Mouse (Mus musculus) embryonic facial prominence, embryonic 12.5 days (tissue): ENCODE data around the gene Col1a1. TPM values are rescaled to one million over a fixed set of nuclear protein-coding genes. Genes with fewer than 3 reads are reported as not detected.

ENCODE experiments used
- ATAC-seq: fragments of 200-750 bp; cut with Nextera tagmentation; 2 replicates; pipeline ENCODE4 v1.8.0; 2017; ENCODE audit not compliant: insufficient number of reproducible peaks, insufficient read depth, low FRiP score, low TSS enrichment
- H3K27ac ChIP-seq: fragments of 300-500 bp; sonication (generic); 2 replicates; pipeline ENCODE4 v1.5.1; 2016; ENCODE audit warnings: mild to moderate bottlenecking
- H3K27me3 ChIP-seq: fragments of 300-500 bp; sonication (generic); 2 replicates; pipeline ENCODE4 v1.6.1; 2016; ENCODE audit warnings: mild to moderate bottlenecking, moderate library complexity
- H3K36me3 ChIP-seq: fragments of 300-500 bp; sonication (generic); 2 replicates; pipeline ENCODE4 v1.6.1; 2016; ENCODE audit warnings: mild to moderate bottlenecking
- H3K4me1 ChIP-seq: fragments of 300-500 bp; sonication (generic); 2 replicates; pipeline ENCODE4 v1.6.1; 2016
- H3K4me2 ChIP-seq: fragments of 300-500 bp; sonication (generic); replicated peaks from 2 replicates; pipeline ENCODE4 v1.6.1; 2016; ENCODE audit warnings: mild to moderate bottlenecking, moderate library complexity
- H3K4me3 ChIP-seq: fragments of 300-500 bp; sonication (generic); 2 replicates; pipeline ENCODE4 v1.5.1; 2016; ENCODE audit warnings: mild to moderate bottlenecking
- H3K9ac ChIP-seq: fragments of 300-500 bp; sonication (generic); 2 replicates; pipeline ENCODE4 v1.6.1; 2016; ENCODE audit warnings: mild to moderate bottlenecking, moderate library complexity
- H3K9me3 ChIP-seq: fragments of 300-500 bp; sonication (generic); 2 replicates; pipeline ENCODE4 v1.6.1; 2016; ENCODE audit warnings: mild to moderate bottlenecking, moderate library complexity
- WGBS: fragments of 180-500 bp; shearing (Covaris S2); methylation state at CpG from one replicate; pipeline ENCODE4 v1.1.7; 2016; 5-methylcytosine and 5-hydroxymethylcytosine counted together
- polyA plus RNA-seq: library from polyadenylated mRNA; unstranded; fragments of >200 nt; fragmentation: Nextera tagmentation; extraction: Ambion mirVana; gene quantifications from 2 replicates; pipeline ENCODE4 v1.2.1, GENCODE M21; 2016

The Col1a1 gene
- 512 and 623 TPM in 2 replicates for polyA plus RNA-seq

DNA sequence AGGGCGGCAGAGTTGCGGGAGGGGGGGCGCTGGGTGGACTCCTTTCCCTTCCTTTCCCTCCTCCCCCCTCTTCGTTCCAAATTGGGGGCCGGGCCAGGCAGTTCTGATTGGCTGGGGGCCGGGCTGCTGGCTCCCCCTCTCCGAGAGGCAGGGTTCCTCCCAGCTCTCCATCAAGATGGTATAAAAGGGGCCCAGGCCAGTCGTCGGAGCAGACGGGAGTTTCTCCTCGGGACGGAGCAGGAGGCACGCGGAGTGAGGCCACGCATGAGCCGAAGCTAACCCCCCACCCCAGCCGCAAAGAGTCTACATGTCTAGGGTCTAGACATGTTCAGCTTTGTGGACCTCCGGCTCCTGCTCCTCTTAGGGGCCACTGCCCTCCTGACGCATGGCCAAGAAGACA, at the start of gene Col1a1:
Col1a1 (plus strand) TSS at position 180 of the 400 bp plus-strand sequence.
- Histone ChIP-seq H3K9ac (peak within 1 kb of the TSS; percentile 66), H3K36me3 (peaks cover 16% of the 10 kb centered on the region), H3K4me1 (peaks cover 48% of the 10 kb centered on the region), H3K4me2 (peak within 1 kb of the TSS; percentile 65), H3K9me3 (no peaks in the 10 kb centered on the region), H3K27me3 (peaks cover 6% of the 10 kb centered on the region), H3K4me3 (peak within 1 kb of the TSS; percentile 53), H3K27ac (peak within 1 kb of the TSS; percentile 87)
- ATAC-seq: peak; percentile 12; the same call in 1 of the 2 replicates
- 12% methylated on average over 19 of the region's 19 CpGs for WGBS

DNA sequence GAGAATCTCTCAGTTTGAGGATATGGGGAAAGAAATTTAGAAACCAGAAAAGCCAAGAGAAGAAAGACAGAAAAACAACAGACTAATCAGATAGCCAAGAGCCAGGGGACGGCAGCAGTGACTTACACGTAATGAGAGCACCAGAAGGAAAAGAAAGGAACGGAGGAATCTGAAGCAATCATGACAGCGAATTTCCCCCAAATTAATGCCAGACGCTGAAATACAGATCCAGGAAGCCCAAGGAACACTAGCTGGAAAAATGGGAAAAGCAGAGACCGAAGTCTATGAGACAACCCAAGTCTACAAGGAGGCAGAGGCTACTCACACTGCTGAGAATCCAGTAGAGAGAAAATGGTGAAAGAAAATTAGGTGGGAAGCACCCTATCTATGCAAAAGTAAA, 44.9 kb upstream of the Col1a1 start:
- WGBS: 24% methylated on average over 6 of the region's 6 CpGs
- ATAC-seq: no peak
- no peak overlapping the region for H3K4me3 ChIP-seq

DNA sequence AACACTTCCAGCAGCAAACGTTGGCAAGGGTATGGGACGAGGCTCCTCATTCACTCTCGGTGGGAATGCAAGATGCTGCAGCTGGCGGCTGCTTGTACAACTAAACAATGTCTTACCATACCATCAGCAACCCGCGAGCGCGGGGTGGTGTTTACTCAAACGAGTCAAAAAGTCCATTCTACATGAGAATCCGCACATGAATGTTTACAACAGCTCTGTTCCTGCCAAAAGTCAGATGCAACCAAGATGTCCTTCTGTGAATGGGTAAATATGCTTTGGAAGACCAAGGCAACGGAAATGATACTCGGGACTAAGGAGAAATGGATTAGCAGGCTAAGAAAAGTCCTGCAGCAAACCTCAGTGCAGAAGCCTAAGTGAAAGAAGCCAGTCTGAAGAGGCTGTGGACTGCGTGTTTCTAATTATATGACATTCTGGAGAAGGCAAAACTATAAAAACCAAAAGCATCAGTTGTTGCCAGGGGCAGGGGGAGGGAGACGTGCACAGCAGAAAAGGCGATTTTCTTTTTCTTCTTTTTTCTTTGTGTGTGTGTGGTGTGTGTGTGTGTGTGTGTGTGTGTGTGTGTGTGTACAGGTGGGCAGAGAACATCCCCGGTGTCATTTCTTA, 39.2 kb upstream of the Col1a1 start:
- 64% methylated on average over 16 of the region's 16 CpGs for WGBS
- Histone ChIP-seq H3K9me3 (no peaks in the 10 kb centered on the region), H3K36me3 (no peaks in the 10 kb centered on the region), H3K4me2 (0 out of 2 replicates have a peak overlapping the region, but pooled peaks have one; percentile 9), H3K9ac (no peak overlapping the region), H3K27ac (peak overlapping the region; percentile 82), H3K4me1 (peaks cover 13% of the 10 kb centered on the region; the same call in 1 of the 2 replicates), H3K4me3 (no peak overlapping the region), H3K27me3 (no peaks in the 10 kb centered on the region)
- ATAC-seq: no peak

More for the DNA sequence above, 44.9 kb upstream of the Col1a1 start:
- H3K27ac ChIP-seq: peak overlapping the region; percentile 84
- H3K36me3 ChIP-seq: no peaks in the 10 kb centered on the region
- no peaks in the 10 kb centered on the region for H3K27me3 ChIP-seq
- H3K4me1 ChIP-seq: 0 out of 2 replicates have a peak, but pooled peaks cover 7% of the 10 kb centered on the region
- H3K9ac ChIP-seq: no peak overlapping the region
- H3K9me3 ChIP-seq: no peaks in the 10 kb centered on the region
- H3K4me2 ChIP-seq: 0 out of 2 replicates have a peak overlapping the region, but pooled peaks have one; percentile 0

DNA sequence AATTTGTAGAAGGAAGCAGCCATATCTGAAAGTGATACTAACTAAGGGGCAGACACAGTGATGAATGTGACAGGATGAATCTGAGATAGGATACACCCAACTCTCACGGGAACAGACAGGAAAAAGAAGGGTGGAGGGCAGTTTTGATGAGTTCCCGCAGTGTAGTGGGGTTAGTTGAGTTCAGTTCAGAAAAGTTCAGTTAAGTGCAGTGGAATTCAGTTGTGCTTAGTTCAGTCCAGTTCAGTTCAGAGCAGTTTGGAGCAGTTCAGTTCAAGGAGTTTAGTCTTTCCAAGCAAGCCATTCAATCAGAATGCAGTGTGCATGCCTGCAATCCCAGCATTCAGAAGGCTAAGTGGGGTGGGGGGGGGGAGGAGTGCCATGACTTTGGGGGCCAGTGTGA, 34.8 kb upstream of the Col1a1 start:
- ATAC-seq: no peak
- H3K4me3 ChIP-seq: no peak overlapping the region
- H3K4me2 ChIP-seq: no peak overlapping the region
- no peak overlapping the region for H3K27ac ChIP-seq
- 81% methylated on average over 2 of the region's 2 CpGs for WGBS
- H3K27me3 ChIP-seq: no peaks in the 10 kb centered on the region
- H3K9me3 ChIP-seq: no peaks in the 10 kb centered on the region
- no peaks in the 10 kb centered on the region for H3K36me3 ChIP-seq
- peaks cover 12% of the 10 kb centered on the region; the same call in 1 of the 2 replicates for H3K4me1 ChIP-seq
- no peak overlapping the region for H3K9ac ChIP-seq

DNA sequence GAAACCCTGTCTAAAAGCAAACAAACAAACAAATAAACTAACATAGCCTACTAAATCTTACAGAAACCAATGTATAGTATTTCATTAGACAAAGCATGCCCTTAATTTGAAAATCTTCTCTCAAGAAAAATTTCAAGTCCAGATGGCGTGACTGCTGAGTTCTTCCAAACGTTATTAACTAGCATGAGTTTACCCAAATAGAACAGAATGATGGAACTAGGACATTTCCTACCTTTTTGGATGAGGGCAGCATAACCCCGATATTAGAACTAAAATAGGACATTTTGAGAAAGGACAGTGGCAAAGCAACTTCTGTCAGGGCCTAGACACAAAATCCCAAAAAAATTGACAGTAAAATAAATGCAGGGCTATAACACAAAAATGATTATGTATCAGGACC, 31.7 kb upstream of the Col1a1 start:
- 86% methylated on average over 3 of the region's 3 CpGs for WGBS
- H3K9ac ChIP-seq: no peak overlapping the region
- no peak overlapping the region for H3K27ac ChIP-seq
- H3K36me3 ChIP-seq: no peaks in the 10 kb centered on the region
- ATAC-seq: no peak
- H3K9me3 ChIP-seq: no peaks in the 10 kb centered on the region
- H3K4me1 ChIP-seq: no peaks in the 10 kb centered on the region
- H3K4me2 ChIP-seq: no peak overlapping the region
- H3K27me3 ChIP-seq: no peaks in the 10 kb centered on the region
- no peak overlapping the region for H3K4me3 ChIP-seq

DNA sequence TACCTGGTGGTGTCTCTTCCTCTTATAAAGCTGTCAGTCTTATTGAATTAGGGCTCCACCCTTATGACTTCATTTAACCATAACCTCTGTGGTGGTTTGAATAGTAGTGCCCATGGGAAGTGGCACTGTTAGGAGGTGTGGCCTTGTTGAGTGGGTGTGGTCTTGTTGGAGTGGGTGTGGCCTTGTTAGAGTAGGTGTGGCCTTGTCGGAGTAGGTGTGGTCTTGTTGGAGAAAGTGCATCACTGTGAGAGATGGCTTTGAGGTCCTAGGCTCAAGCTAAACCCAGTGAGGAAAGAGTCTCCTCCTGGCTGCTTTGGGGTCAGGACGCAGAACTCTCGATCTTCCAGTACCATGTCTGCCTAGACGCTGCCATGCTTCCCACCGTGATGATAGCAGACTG, 25.1 kb upstream of the Col1a1 start:
- Histone ChIP-seq H3K27me3 (no peaks in the 10 kb centered on the region), H3K4me2 (no peak overlapping the region), H3K27ac (no peak overlapping the region), H3K9ac (no peak overlapping the region), H3K4me3 (no peak overlapping the region), H3K9me3 (no peaks in the 10 kb centered on the region), H3K36me3 (no peaks in the 10 kb centered on the region), H3K4me1 (peaks cover 10% of the 10 kb centered on the region)
- 83% methylated on average over 5 of the region's 5 CpGs for WGBS
- ATAC-seq: no peak

DNA sequence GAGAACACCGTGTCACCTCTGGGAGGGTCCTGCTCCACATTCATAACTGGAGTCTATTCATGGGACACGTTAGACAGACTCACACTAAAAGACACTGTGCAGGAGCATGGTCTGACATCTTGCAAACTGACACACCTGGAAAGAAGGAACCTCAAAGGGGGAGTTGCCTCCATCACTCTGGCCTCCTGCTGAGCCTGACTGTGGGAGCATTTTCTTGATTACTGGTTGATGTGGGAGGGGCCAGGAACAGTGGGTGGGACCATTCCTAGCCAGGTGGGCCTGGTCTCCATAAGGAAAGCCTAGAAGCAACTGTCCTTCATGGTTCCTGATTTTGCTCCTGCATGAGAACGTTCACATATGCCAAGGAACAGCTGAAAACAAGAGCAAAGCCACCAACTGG, 23.5 kb upstream of the Col1a1 start:
- H3K9me3 ChIP-seq: no peaks in the 10 kb centered on the region
- ATAC-seq: no peak
- H3K36me3 ChIP-seq: no peaks in the 10 kb centered on the region
- peaks cover 22% of the 10 kb centered on the region for H3K4me1 ChIP-seq
- no peak overlapping the region for H3K9ac ChIP-seq
- H3K27me3 ChIP-seq: no peaks in the 10 kb centered on the region
- 66% methylated on average over 3 of the region's 3 CpGs for WGBS
- H3K4me2 ChIP-seq: no peak overlapping the region
- no peak overlapping the region for H3K27ac ChIP-seq
- no peak overlapping the region for H3K4me3 ChIP-seq

DNA sequence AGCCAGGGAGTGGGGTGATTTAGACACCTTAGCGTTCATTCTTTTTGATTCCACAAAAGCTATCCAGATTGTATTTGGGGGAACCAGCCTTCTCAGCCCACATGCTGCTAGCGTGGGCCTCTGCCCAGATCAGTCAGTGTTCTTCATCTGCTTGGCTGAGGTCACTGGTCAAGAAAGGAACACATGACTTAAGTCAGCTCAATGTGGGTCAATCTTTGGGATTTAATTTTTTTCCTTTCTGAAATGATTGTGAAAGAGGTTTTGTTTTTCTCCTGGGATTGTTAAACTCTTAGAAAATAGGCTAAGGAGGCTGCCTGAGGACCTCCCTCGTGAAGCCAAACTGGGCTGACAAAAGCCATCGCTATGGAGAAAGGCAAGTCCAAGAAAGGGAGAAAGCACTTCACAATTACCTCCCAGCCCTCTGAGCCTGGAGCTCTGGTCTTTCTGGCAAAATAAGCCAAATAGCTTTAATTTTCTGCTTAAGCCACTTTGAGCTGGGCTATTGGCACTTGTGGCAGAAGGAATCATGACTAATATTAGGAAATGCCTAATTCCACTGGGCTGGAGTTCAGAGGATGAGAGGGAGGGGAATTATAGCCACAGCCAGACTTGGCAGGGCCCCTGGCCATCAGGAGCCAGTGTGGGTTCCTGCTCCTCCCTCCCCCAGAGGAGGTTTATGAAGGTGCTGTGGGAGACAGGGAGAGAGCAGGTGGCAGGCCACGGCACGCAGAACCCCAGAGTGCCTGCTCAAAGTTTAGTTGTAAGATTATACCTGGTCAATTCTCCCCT, 22.5 kb upstream of the Col1a1 start:
- Histone ChIP-seq H3K27ac (no peak overlapping the region), H3K9ac (no peak overlapping the region), H3K4me1 (peaks cover 23% of the 10 kb centered on the region), H3K4me3 (no peak overlapping the region), H3K9me3 (no peaks in the 10 kb centered on the region), H3K27me3 (no peaks in the 10 kb centered on the region), H3K36me3 (no peaks in the 10 kb centered on the region), H3K4me2 (no peak overlapping the region)
- ATAC-seq: no peak
- 61% methylated on average over 6 of the region's 6 CpGs for WGBS

DNA sequence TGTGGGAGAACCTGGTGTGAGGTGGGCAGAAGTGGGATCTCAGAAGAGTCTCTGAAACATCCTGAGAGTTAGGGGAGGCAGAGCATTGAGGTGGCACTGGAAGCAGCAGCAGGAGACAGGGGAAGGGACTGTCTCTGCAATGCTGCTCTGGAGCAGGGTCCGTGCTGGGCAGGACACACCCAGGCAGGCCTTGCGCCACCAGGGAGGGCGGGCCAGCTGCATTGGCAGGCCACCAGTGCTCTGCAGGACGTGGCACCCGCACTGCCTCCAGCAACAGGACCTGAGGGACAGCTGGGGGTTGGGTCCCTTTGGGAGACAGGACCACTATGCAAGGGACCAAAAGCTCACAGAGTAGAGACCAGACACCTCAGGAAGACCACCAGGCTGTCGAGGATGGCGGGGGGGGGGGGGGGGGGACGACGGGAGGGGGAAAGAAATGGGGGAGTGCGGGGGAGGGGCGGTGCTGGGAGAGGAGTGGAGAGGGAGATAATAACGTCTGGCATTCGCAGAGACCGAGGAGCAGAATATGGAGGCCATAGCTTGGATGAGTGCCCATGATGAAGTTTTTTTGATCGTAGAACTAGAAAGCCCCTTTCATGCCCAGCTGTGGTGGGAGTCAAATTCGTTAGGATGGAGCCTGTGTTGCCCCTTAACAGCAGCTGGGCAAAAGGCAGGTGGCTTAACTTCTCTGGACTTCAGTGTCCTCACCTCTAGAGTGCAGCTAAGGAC, 20.2 kb upstream of the Col1a1 start:
- Histone ChIP-seq H3K9me3 (no peaks in the 10 kb centered on the region), H3K4me3 (no peak overlapping the region), H3K27me3 (no peaks in the 10 kb centered on the region), H3K36me3 (no peaks in the 10 kb centered on the region), H3K4me1 (peaks cover 23% of the 10 kb centered on the region), H3K27ac (0 out of 2 replicates have a peak overlapping the region, but pooled peaks have one; percentile 30), H3K4me2 (no peak overlapping the region), H3K9ac (no peak overlapping the region)
- ATAC-seq: no peak; the same call in 1 of the 2 replicates
- WGBS: 35% methylated on average over 13 of the region's 16 CpGs

DNA sequence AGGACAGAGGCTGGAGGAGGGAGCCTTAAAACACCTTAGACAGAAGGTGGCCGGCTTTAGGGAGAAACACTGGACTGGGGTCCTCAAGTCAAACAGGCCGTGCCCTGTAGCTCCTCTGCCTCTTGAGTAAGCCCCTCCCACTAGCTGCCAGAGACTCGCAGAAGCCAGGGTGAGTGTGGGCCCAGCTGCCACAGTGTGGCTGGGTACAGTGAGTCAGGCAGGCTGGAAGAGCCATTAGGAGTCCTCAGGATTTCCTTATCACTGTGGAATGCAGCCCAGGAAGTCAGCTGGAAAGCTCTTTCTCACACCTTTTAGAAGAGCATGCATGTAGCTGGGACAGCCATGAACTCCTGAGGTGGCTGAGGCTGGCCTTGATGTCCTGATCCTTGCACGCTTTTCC, 19.5 kb upstream of the Col1a1 start:
- Histone ChIP-seq H3K27ac (0 out of 2 replicates have a peak overlapping the region, but pooled peaks have one; percentile 30), H3K4me2 (no peak overlapping the region), H3K36me3 (no peaks in the 10 kb centered on the region), H3K9me3 (no peaks in the 10 kb centered on the region), H3K9ac (no peak overlapping the region), H3K27me3 (no peaks in the 10 kb centered on the region), H3K4me1 (peaks cover 27% of the 10 kb centered on the region), H3K4me3 (no peak overlapping the region)
- 21% methylated on average over 4 of the region's 4 CpGs for WGBS
- peak; percentile 59; the same call in 1 of the 2 replicates for ATAC-seq

DNA sequence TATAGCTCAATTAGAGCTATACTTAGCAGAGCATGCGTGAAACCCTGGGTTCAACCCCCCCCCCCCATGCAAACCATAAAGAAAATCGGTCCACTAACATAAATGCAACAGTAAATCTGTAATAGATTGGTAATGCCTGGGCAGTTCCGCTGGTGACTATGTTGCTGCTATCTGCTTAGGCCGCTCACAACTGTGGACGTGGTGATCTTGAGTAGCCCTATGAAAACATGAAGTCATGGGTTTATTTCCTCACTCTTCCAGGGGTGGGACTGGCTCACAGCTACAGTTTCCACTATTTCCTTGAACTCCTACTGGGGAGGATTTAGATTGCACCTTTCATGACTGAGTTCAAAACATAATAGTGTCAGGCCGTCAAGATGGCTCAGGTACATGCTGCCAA, 18.3 kb upstream of the Col1a1 start:
- Histone ChIP-seq H3K27me3 (no peaks in the 10 kb centered on the region), H3K36me3 (no peaks in the 10 kb centered on the region), H3K27ac (peak overlapping the region; percentile 25; the same call in 1 of the 2 replicates), H3K4me3 (no peak overlapping the region), H3K4me1 (peaks cover 27% of the 10 kb centered on the region), H3K4me2 (no peak overlapping the region), H3K9me3 (no peaks in the 10 kb centered on the region), H3K9ac (no peak overlapping the region)
- no peak for ATAC-seq
- 71% methylated on average over 6 of the region's 6 CpGs for WGBS
